Mouse (Mus musculus): ENCODE measurements at regions not wholly inside any gene's neighbourhood (a gene's known extent, or its start where the extent isn't known, plus 50 kb on each side); places are given as distances from the start of the nearest gene placed in this dataset.

DNA sequence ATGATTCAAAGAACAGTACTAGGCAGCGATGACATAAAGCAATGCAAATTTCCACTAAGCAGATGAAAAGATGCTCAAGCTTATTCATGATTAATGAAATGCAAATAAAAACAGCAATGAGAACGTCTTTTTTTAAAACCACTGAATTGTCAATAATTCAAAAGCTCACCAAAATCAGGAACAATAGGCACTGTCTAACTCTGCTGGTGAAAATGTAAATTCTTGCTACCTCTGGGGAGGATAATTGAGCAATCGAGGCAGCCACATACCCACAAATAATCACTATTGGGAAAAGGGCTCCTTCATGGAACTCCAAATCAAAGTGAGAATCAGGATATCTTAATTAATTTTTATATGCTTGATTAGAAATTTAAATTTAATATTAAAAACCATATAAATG, 663.3 kb downstream of the Smarca1 start:
- intact Hi-C loops (cut with DNase I): no loop called here
- DNase-seq (ENCODE audit: extremely low spot score in 1 of 2, low spot score in 2 of 2): no peak

DNA sequence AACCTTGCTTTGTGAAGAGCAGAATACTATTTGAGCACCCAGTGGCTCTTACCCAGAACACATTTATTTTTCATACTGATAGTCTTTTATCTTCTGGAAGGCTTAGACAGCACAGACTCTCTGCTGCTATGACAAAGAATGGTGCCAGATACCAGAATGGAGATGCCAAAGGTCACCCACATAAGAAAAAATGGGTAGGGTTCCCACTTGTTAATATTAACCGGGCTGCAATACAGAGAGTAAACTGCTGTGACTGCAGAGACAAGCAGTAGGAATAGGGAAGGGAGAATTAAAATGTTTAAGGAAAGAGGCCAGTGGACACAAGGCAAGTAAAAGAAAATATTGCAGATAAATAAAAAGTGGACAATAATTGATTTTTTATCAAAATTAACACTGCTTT, 709.9 kb downstream of the Smarca1 start:
- intact Hi-C loops (cut with DNase I): no loop called here

DNA sequence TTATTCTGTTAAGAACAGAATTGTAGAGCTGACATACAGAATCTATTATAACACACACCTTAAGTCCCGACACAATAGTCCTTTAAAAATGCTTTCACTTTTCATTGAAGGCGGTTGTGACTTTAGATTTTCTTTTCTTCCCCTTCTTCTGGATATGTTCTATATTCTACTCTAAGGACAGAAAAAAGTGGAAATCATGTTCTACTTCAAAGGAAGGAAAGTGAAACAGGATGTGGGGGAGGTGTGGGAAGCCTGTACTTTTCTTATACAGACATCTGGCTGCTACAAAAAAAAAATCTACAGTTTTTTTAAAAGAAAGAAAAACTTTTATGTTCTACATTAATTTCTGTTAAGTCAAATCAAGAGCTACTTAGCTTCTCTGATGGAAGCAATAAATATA, 735.0 kb downstream of the Smarca1 start:
- intact Hi-C loops (cut with DNase I): no loop called here
- DNase-seq (ENCODE audit: extremely low spot score in 1 of 2, low spot score in 2 of 2): peak in 1 of 2 experiments; percentile 13

More for the DNA sequence above, 709.9 kb downstream of the Smarca1 start:
- DNase-seq (ENCODE audit: extremely low spot score in 1 of 2, low spot score in 2 of 2): no peak

DNA sequence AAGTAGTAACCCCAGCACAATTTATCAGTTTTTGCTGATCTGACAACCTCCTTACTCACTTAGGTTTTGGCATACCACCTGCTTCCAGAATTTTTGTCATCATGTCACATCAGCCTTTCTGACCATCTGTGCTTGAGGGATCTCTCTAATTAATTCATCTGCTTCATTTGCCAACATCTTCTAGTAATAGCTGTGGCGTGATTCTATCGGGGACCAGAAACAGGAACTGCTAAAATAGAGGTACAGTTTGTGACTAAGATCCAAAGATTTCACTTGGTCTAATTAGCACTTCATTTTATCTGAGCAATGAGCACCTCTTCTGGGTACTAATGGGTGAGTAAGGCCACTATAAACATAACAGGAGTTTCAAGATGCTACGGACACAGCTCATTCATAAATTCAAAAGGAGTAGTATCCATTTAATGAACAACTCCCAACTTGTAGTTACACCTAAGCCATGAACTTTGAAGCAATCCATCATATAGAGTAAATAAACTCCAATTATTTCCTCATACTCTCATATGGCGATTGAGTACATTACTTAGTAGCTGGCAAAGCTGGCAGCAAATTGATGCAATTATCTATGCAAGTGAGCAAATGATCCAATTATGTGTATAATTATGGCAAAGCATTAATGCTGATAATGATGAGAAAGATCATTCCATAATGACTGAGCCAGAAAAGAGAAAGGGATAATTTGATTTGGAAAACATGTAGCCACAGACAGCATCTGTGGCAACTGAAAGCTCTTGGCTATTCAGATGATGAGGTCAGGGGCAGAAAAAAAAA, 768.4 kb downstream of the Smarca1 start:
- no peak for DNase-seq (ENCODE audit: extremely low spot score in 1 of 2, low spot score in 2 of 2)
- intact Hi-C loops (cut with DNase I): no loop called here

All from left cerebral cortex, postnatal 10 days (tissue).